Comparison of ENCODE assay signal across 8 mouse cellular contexts in genomic region chr11:55386424-55387063, GRCm38 (mm10). TPM values are rescaled to one million over a fixed set of nuclear protein-coding genes. Genes with fewer than 3 reads are reported as not detected.
DNase-seq lines count a peak whose midpoint lies in the region; ATAC-seq lines count a peak whose summit lies in the region.

No protein-coding gene starts in this region.

- H3K4me3 ChIP-seq in heart, embryonic 11.5 days (ENCODE audit: low read depth, low read length): no peak overlapping the region
- no peak overlapping the region for H3K4me3 ChIP-seq in embryonic facial prominence, embryonic 12.5 days
- H3K4me3 ChIP-seq in kidney, embryonic 15.5 days (replicated peaks): no peak overlapping the region
- H3K4me3 ChIP-seq in limb, embryonic 15.5 days: no peak overlapping the region

- 0 out of 2 replicates have a peak, but pooled peaks cover 4% of the 10 kb centered on the region for H3K4me1 ChIP-seq in heart, embryonic 11.5 days (ENCODE audit: control insufficient read depth, insufficient read depth, low read length)
- H3K4me1 ChIP-seq in embryonic facial prominence, embryonic 12.5 days: peaks cover 7% of the 10 kb centered on the region; the same call in 1 of the 2 replicates
- peaks cover 26% of the 10 kb centered on the region for H3K4me1 ChIP-seq in kidney, embryonic 15.5 days
- H3K4me1 ChIP-seq in limb, embryonic 15.5 days: peaks cover 25% of the 10 kb centered on the region

- no peak overlapping the region for H3K9ac ChIP-seq in heart, embryonic 11.5 days (ENCODE audit: low read depth, low read length)
- no peak overlapping the region for H3K9ac ChIP-seq in embryonic facial prominence, embryonic 12.5 days
- no peak overlapping the region for H3K9ac ChIP-seq in kidney, embryonic 15.5 days
- H3K9ac ChIP-seq in limb, embryonic 15.5 days: no peak overlapping the region

- no peak for ATAC-seq in heart, embryonic 11.5 days (replicated peaks; ENCODE audit: insufficient number of reproducible peaks, low FRiP score, low TSS enrichment)
- ATAC-seq in embryonic facial prominence, embryonic 12.5 days (ENCODE audit: insufficient number of reproducible peaks, insufficient read depth, low FRiP score, low TSS enrichment): peak; percentile 58; the same call in 1 of the 2 replicates
- ATAC-seq in kidney, embryonic 15.5 days (replicated peaks; ENCODE audit: low FRiP score): peak; percentile 75
- ATAC-seq in limb, embryonic 15.5 days (ENCODE audit: insufficient number of reproducible peaks, low FRiP score, low TSS enrichment, low read depth): peak; percentile 31

- H3K36me3 ChIP-seq in heart, embryonic 11.5 days (ENCODE audit: control insufficient read depth, insufficient read depth, low read length): no peaks in the 10 kb centered on the region
- H3K36me3 ChIP-seq in embryonic facial prominence, embryonic 12.5 days: no peaks in the 10 kb centered on the region
- H3K36me3 ChIP-seq in kidney, embryonic 15.5 days: no peaks in the 10 kb centered on the region
- no peaks in the 10 kb centered on the region for H3K36me3 ChIP-seq in limb, embryonic 15.5 days
- no peaks in the 10 kb centered on the region for H3K36me3 ChIP-seq in splenic B cell, adult 2 months (ENCODE audit: control insufficient read depth, insufficient read depth, low read length, poor library complexity, severe bottlenecking)

- WGBS in heart, embryonic 11.5 days (ENCODE audit: insufficient replicate concordance): 14% methylated on average over 11 of the region's 11 CpGs
- WGBS in embryonic facial prominence, embryonic 12.5 days: 16% methylated on average over 11 of the region's 11 CpGs
- WGBS in kidney, embryonic 15.5 days: 12% methylated on average over 11 of the region's 11 CpGs
- 11% methylated on average over 11 of the region's 11 CpGs for WGBS in limb, embryonic 15.5 days

- H3K4me2 ChIP-seq in heart, embryonic 11.5 days: no peak overlapping the region
- no peak overlapping the region for H3K4me2 ChIP-seq in embryonic facial prominence, embryonic 12.5 days (replicated peaks)
- H3K4me2 ChIP-seq in kidney, embryonic 15.5 days: 0 out of 2 replicates have a peak overlapping the region, but pooled peaks have one; percentile 11
- H3K4me2 ChIP-seq in limb, embryonic 15.5 days: no peak overlapping the region

- peak; percentile 95 for DNase-seq in heart, adult 11 months
- DNase-seq in heart, adult 8-10 months (ENCODE audit: low spot score): peak; percentile 87
- DNase-seq in naive thymus-derived CD4-positive, alpha-beta T cell, adult 2 months (ENCODE audit: low read depth): peak; percentile 79
- peak; percentile 83 for DNase-seq in splenic B cell, adult 2 months (ENCODE audit: low read depth, low spot score)

- no peak overlapping the region for H3K27ac ChIP-seq in heart, embryonic 11.5 days (ENCODE audit: low read depth, low read length)
- no peak overlapping the region for H3K27ac ChIP-seq in embryonic facial prominence, embryonic 12.5 days
- no peak overlapping the region for H3K27ac ChIP-seq in kidney, embryonic 15.5 days
- no peak overlapping the region for H3K27ac ChIP-seq in limb, embryonic 15.5 days

- peaks cover 3% of the 10 kb centered on the region; the same call in 1 of the 2 replicates for H3K27me3 ChIP-seq in heart, embryonic 11.5 days (ENCODE audit: control insufficient read depth, insufficient read depth, low read length)
- no peaks in the 10 kb centered on the region for H3K27me3 ChIP-seq in embryonic facial prominence, embryonic 12.5 days
- H3K27me3 ChIP-seq in kidney, embryonic 15.5 days: no peaks in the 10 kb centered on the region; the same call in 1 of the 2 replicates
- H3K27me3 ChIP-seq in limb, embryonic 15.5 days: no peaks in the 10 kb centered on the region; the same call in 1 of the 2 replicates
- no peaks in the 10 kb centered on the region for H3K27me3 ChIP-seq in splenic B cell, adult 2 months (ENCODE audit: control insufficient read depth, insufficient read depth, low read length, poor library complexity, severe bottlenecking)

- H3K9me3 ChIP-seq in heart, embryonic 11.5 days (replicated peaks; ENCODE audit: control insufficient read depth, low read length): no peaks in the 10 kb centered on the region
- no peaks in the 10 kb centered on the region for H3K9me3 ChIP-seq in embryonic facial prominence, embryonic 12.5 days
- H3K9me3 ChIP-seq in kidney, embryonic 15.5 days (replicated peaks): no peaks in the 10 kb centered on the region
- H3K9me3 ChIP-seq in limb, embryonic 15.5 days: no peaks in the 10 kb centered on the region

RNA-seq across cellular contexts. Expression of gene Sparc, which starts 36.4 kb away (rescaled TPM):
- polyA plus RNA-seq in heart, embryonic 11.5 days (2014; fragmentation: Nextera tagmentation; extraction: Ambion mirVana): 1,182 and 1,259 TPM in 2 replicates
- 772 and 814 TPM in 2 replicates for polyA plus RNA-seq in embryonic facial prominence, embryonic 12.5 days (2016; fragmentation: Nextera tagmentation; extraction: Ambion mirVana)
- 100 to 1,000 TPM; 202 to 357 (median 299) TPM for total RNA-seq in heart, adult 8-10 months (2022)
- polyA plus RNA-seq in kidney, embryonic 15.5 days (2015; fragmentation: Nextera tagmentation; extraction: Ambion mirVana): 1,364 and 1,510 TPM in 2 replicates
- 3,190 and 4,050 TPM in 2 replicates for polyA plus RNA-seq in limb, embryonic 15.5 days (2015; fragmentation: Nextera tagmentation; extraction: Ambion mirVana)

RNA-seq across cellular contexts. Expression of gene Fat2, which starts 50.2 kb away (rescaled TPM):
- not detected in 2 replicates for polyA plus RNA-seq in heart, embryonic 11.5 days (2014; fragmentation: Nextera tagmentation; extraction: Ambion mirVana)
- polyA plus RNA-seq in embryonic facial prominence, embryonic 12.5 days (2016; fragmentation: Nextera tagmentation; extraction: Ambion mirVana): 0.14 and 0.22 TPM in 2 replicates
- total RNA-seq in heart, adult 8-10 months (2022): under 1 TPM; 0.08 to 0.20 (median 0.11) TPM
- polyA plus RNA-seq in kidney, embryonic 15.5 days (2015; fragmentation: Nextera tagmentation; extraction: Ambion mirVana): 0.08 and 0.10 TPM in 2 replicates
- 0.99 and 1.1 TPM in 2 replicates for polyA plus RNA-seq in limb, embryonic 15.5 days (2015; fragmentation: Nextera tagmentation; extraction: Ambion mirVana)
